Mouse (Mus musculus) cerebellum, adult 2 months (tissue): ENCODE data around the gene Grb2.

Experiments used
- CTCF ChIP-seq: fragments of 200-500 bp; IDR thresholded peaks from 2 replicates; pipeline ENCODE4 v1.5.1; 2011; ENCODE audit warnings: low read depth, mild to moderate bottlenecking, control low read depth, low read length, moderate library complexity, borderline replicate concordance; ENCODE audit not compliant: insufficient read depth
- POLR2A ChIP-seq: fragments of 200-500 bp; IDR thresholded peaks from 2 replicates; pipeline ENCODE4 v1.6.1; 2011; ENCODE audit warnings: low read length, control low read depth, borderline replicate concordance; ENCODE audit not compliant: insufficient read depth

- TF ChIP-seq CTCF (no peak), POLR2A (peak; percentile 85)
Observed at GRCm38 (mm10) chr11:115603476-115604303, 104.7 kb downstream of the Grb2 start, which contains the start of the genes Mrps7 and Gga3.
